Mouse (Mus musculus) stomach, embryonic 16.5 days (tissue): ENCODE data around the gene Ifne. TPM values are rescaled to one million over a fixed set of nuclear protein-coding genes. Genes with fewer than 3 reads are reported as not detected.
A peak's percentile ranks its signal among the peaks of the same experiment; 100 is the strongest.

ENCODE experiments used
- ATAC-seq: fragments of 200-750 bp; cut with Nextera tagmentation; 2 replicates; pipeline ENCODE4 v1.8.0; 2017; ENCODE audit warnings: moderate number of reproducible peaks, moderate TSS enrichment; ENCODE audit not compliant: insufficient read depth, low FRiP score
- H3K27ac ChIP-seq: fragments of 300-500 bp; sonication (generic); 2 replicates; pipeline ENCODE4 v1.5.1; 2014; ENCODE audit warnings: low read length
- H3K27me3 ChIP-seq: fragments of 300-500 bp; sonication (generic); 2 replicates; pipeline ENCODE4 v1.6.1; 2014; ENCODE audit warnings: low read length, control low read depth, mixed read lengths; ENCODE audit not compliant: control insufficient read depth, insufficient read depth
- H3K36me3 ChIP-seq: fragments of 300-500 bp; sonication (generic); 2 replicates; pipeline ENCODE4 v1.6.1; 2014; ENCODE audit warnings: low read length; ENCODE audit not compliant: control insufficient read depth, insufficient read depth
- H3K4me1 ChIP-seq: fragments of 300-500 bp; sonication (generic); 2 replicates; pipeline ENCODE4 v1.6.1; 2014; ENCODE audit warnings: low read length, control low read depth, mixed read lengths; ENCODE audit not compliant: control insufficient read depth, insufficient read depth
- H3K4me2 ChIP-seq: fragments of 300-500 bp; sonication (generic); 2 replicates; pipeline ENCODE4 v1.6.1; 2014; ENCODE audit warnings: low read depth, low read length, mixed read lengths
- H3K4me3 ChIP-seq: fragments of 300-500 bp; sonication (generic); replicated peaks from 2 replicates; pipeline ENCODE4 v1.5.1; 2014; ENCODE audit warnings: mild to moderate bottlenecking, low read length
- H3K9ac ChIP-seq: fragments of 300-500 bp; sonication (generic); 2 replicates; pipeline ENCODE4 v1.6.1; 2014; ENCODE audit warnings: low read length
- H3K9me3 ChIP-seq: fragments of 300-500 bp; sonication (generic); replicated peaks from 2 replicates; pipeline ENCODE4 v1.6.1; 2016; ENCODE audit warnings: low read length, control low read depth; ENCODE audit not compliant: control insufficient read depth
- WGBS: fragments of 180-500 bp; shearing (Covaris S2); extraction: QIAGEN DNeasy Blood & Tissue Kit; methylation state at CpG from one replicate; pipeline ENCODE4 v1.1.7; 2014; 5-methylcytosine and 5-hydroxymethylcytosine counted together
- polyA plus RNA-seq: library from polyadenylated mRNA; unstranded; fragments of >200 nt; fragmentation: Nextera tagmentation; extraction: Ambion mirVana; gene quantifications from 2 replicates; pipeline ENCODE4 v1.2.1, GENCODE M21; 2015

The Ifne gene
- polyA plus RNA-seq, 1 experiment from 2014 or later: not detected

DNA sequence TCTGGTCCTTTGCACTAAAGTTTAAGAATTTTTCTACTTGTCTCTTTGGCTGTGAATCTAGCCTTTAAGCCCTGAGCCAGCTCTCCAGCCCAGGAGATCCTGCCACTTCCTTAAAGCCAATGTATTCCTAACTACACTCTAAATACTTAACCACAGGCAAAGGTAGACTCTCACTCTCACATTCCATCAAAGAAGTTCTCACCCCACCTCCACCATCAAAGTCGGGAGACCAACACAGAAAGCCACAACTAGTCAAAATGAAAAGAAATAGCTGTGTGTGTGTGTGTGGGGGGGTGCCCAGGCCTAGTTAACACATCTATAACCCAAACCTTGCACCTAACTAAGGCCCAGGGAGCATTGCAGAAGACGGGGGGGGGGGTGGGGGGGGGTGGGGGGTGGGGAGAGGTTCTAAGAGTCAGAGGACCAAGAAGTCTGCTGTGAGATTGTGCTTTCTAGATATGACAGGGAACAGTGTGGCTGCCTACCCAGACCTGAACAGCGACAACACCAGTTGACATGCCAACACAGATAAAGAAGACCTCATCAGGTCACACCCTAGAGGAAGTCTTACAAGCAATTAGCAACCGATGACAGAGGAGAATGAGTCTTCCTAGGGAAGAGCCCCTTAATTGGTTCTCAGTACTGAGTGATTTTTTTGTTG is 4.4 kb downstream of the Ifne start:
- no peak overlapping the region for H3K9ac ChIP-seq
- no peaks in the 10 kb centered on the region for H3K9me3 ChIP-seq
- ATAC-seq: 0 out of 2 replicates have a peak, but pooled peaks have one; percentile 45

DNA sequence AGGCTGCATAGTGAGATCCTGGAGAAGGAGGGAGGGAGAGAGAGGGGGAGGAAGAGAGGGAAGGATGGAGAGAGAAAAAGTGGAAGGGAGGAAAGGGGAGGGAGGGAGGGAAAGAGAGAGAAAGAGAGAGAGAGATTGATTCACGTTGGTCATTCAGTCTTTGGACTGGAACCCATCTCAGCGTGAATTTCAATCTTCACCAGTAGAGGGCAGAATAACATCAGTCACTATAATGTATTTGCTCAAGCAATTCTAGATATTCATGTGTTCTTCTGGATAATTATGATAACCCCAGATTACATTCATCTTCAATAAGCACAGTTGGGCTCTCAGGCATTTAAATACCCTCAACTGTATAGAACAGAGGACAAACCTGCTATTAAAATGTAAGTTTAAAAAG is 7.3 kb downstream of the Ifne start:
- Histone ChIP-seq H3K36me3 (no peaks in the 10 kb centered on the region), H3K4me2 (no peak overlapping the region), H3K4me3 (no peak overlapping the region), H3K9me3 (no peaks in the 10 kb centered on the region), H3K27me3 (no peaks in the 10 kb centered on the region), H3K4me1 (peaks cover 3% of the 10 kb centered on the region; the same call in 1 of the 2 replicates), H3K9ac (no peak overlapping the region), H3K27ac (no peak overlapping the region)
- no peak for ATAC-seq
- 0% methylated on average over 2 of the region's 2 CpGs for WGBS

More for the DNA sequence above, 4.4 kb downstream of the Ifne start:
- Histone ChIP-seq H3K27ac (no peak overlapping the region), H3K4me1 (no peaks in the 10 kb centered on the region), H3K4me3 (no peak overlapping the region), H3K27me3 (no peaks in the 10 kb centered on the region), H3K4me2 (no peak overlapping the region), H3K36me3 (no peaks in the 10 kb centered on the region)
- 69% methylated on average over 4 of the region's 4 CpGs for WGBS

DNA sequence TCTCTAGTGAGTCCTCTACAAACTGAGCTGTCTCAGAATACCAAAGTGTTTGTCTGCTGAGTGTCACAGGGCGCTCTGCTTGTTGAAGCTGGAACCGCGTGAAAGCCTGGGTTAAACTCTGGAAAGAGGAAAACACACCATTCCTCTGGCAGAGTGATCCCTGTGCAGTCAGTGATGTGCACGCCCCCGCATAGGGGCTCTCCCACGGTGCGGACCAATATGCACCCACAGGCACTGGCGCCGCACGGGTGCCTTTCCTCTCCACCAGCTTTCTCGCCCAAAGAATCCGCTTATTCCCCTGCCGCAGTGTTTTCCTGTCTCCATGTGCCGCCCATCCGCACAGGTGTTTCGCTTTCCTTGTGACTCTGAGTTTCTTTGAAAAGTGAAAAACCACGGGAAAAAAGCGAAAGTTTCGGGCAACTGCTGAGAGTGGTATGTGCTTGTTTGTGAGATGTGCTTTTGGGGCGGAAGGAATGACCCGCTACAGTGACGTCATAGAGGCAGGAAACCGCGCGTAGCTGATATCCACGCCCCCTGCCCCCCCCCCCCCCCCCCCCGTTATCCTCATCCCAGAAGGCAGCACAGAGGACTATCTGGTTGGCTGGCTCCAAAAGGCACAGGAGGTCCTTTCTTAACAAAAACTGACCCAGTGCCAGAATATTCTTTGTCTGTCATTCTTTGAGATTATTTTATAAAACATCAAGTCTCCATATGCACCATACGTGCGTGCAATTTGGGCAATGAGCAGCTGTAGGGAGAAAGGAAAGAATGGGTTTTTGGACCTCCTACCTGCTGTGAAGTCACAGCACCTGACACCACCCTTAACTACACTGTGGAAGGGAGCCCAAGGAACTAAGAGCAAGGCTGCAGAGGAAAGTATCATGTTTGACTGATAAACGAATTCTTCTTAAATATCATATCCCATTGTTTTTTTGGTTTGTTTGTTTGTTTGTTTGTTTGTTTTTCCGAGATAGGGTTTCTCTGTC is 11.8 kb downstream of the Ifne start:
- Histone ChIP-seq H3K4me3 (peak overlapping the region; percentile 54), H3K27me3 (0 out of 2 replicates have a peak, but pooled peaks cover 3% of the 10 kb centered on the region), H3K27ac (no peak overlapping the region), H3K9me3 (no peaks in the 10 kb centered on the region), H3K4me2 (peak overlapping the region; percentile 73), H3K36me3 (no peaks in the 10 kb centered on the region), H3K9ac (peak overlapping the region; percentile 60), H3K4me1 (peaks cover 3% of the 10 kb centered on the region; the same call in 1 of the 2 replicates)
- ATAC-seq: peak; percentile 54; the same call in 1 of the 2 replicates
- 6% methylated on average over 30 of the region's 31 CpGs for WGBS

DNA sequence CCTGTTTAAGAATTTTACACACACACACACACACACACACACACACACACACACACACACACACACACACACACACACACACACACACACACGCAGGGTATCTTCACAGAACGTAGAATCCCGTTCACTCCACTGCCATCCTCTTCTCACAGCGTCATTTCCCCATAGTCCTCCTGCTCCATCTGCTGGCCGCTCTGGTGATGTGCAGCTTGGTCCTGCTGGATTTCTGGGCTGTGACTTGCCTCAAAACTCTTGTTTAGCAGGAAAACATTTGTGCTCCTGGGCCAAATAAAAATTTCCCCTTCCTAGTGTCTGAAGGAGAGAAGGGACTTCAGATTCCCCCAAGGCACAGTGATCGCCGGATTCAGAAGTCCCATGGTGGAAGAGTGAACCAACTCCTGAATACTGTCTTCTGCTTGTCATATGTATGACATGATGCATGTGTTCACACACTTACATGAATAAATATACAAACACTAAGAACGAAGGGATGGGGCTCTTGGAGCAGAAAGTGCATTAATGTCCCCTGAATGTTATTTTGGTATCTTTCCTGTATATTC is 12.6 kb downstream of the Ifne start:
- Histone ChIP-seq H3K36me3 (no peaks in the 10 kb centered on the region), H3K9me3 (no peaks in the 10 kb centered on the region), H3K27me3 (0 out of 2 replicates have a peak, but pooled peaks cover 3% of the 10 kb centered on the region), H3K4me2 (peak overlapping the region; percentile 73), H3K9ac (peak overlapping the region; percentile 60; the same call in 1 of the 2 replicates), H3K4me1 (peaks cover 3% of the 10 kb centered on the region; the same call in 1 of the 2 replicates), H3K4me3 (peak overlapping the region; percentile 54), H3K27ac (no peak overlapping the region)
- no peak; the same call in 1 of the 2 replicates for ATAC-seq
- WGBS: 3% methylated on average over 8 of the region's 8 CpGs

DNA sequence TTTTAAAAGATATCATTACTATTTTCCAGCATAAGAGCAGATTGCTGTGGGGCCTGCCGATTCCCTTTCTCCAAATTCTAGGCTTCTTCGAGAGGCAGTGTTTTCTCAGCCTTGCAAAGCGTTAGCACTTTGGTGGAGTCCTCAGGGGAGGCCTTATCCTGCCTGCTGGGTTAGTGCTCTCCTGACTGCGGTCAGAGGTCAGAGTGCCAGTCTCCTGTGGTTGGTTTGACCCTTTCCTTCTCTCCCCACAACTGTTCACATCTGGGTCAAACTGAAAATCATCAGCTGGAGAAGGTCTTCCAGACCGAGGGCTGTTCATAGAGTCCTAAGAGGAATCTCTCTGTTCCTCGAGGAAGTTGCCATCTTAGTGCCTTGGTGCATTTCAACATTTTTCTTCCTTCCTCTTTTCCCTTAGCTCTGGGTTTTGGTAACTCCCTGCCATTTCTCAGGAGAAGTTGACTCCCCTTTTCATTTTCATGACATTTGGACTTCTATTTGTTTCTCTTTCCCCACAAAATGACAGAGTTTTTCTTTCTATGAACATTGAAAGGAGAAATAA is 14.9 kb downstream of the Ifne start:
- H3K27me3 ChIP-seq: 0 out of 2 replicates have a peak, but pooled peaks cover 3% of the 10 kb centered on the region
- ATAC-seq: no peak
- H3K9ac ChIP-seq: no peak overlapping the region
- H3K4me2 ChIP-seq: no peak overlapping the region
- WGBS: 53% methylated on average over 6 of the region's 6 CpGs
- no peaks in the 10 kb centered on the region for H3K36me3 ChIP-seq
- H3K4me3 ChIP-seq: no peak overlapping the region
- no peaks in the 10 kb centered on the region for H3K9me3 ChIP-seq
- H3K4me1 ChIP-seq: peaks cover 3% of the 10 kb centered on the region; the same call in 1 of the 2 replicates
- no peak overlapping the region for H3K27ac ChIP-seq

DNA sequence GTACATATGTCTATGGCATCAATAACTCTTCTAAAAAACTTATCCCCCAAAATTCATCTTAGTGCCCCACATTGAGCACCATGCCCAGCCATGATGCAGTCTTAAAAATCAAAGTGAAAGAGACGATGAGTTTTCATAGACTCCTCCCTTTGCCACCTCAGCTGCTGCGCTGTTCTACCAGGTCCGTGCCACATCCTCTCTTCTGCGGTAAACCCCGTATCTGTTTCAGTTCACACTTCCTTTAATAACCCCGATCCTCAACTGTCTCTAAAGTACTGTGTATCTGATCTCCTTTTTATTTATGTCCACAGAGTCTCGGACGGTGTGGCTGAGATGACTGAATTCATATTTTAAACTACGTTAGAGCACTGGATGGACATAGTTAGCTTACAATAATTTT is 15.4 kb downstream of the Ifne start:
- no peak overlapping the region for H3K4me3 ChIP-seq
- H3K4me2 ChIP-seq: no peak overlapping the region
- ATAC-seq: no peak
- H3K4me1 ChIP-seq: peaks cover 3% of the 10 kb centered on the region; the same call in 1 of the 2 replicates
- 0 out of 2 replicates have a peak, but pooled peaks cover 3% of the 10 kb centered on the region for H3K27me3 ChIP-seq
- H3K36me3 ChIP-seq: no peaks in the 10 kb centered on the region
- no peak overlapping the region for H3K9ac ChIP-seq
- no peak overlapping the region for H3K27ac ChIP-seq
- H3K9me3 ChIP-seq: no peaks in the 10 kb centered on the region
- 64% methylated on average over 9 of the region's 9 CpGs for WGBS

DNA sequence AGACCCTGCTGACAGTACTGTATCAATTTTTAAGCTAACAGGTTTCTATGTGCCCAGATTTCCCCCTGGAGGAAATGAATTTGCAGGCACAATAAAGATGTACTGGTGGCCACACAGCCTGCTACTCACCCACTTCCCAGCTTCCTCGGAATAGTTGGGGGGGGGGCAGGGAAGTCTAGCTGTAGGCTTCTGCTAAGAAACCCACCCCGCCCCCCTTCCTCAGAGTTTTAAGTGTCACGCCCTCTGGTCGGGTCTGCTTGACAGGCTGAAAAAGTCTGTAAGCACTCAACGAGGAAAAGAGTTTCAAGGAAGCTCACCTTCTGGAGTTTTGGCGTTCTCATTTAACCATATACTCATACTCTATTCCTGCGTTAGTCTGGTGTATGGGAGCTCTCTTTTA is 16.7 kb downstream of the Ifne start:
- no peak overlapping the region for H3K27ac ChIP-seq
- no peaks in the 10 kb centered on the region for H3K9me3 ChIP-seq
- no peak for ATAC-seq
- 12% methylated on average over 7 of the region's 7 CpGs for WGBS
- H3K36me3 ChIP-seq: no peaks in the 10 kb centered on the region
- H3K4me1 ChIP-seq: peaks cover under 1% of the 10 kb centered on the region; the same call in 1 of the 2 replicates
- no peak overlapping the region for H3K9ac ChIP-seq
- H3K4me2 ChIP-seq: no peak overlapping the region
- H3K4me3 ChIP-seq: no peak overlapping the region
- 0 out of 2 replicates have a peak, but pooled peaks cover 3% of the 10 kb centered on the region for H3K27me3 ChIP-seq

DNA sequence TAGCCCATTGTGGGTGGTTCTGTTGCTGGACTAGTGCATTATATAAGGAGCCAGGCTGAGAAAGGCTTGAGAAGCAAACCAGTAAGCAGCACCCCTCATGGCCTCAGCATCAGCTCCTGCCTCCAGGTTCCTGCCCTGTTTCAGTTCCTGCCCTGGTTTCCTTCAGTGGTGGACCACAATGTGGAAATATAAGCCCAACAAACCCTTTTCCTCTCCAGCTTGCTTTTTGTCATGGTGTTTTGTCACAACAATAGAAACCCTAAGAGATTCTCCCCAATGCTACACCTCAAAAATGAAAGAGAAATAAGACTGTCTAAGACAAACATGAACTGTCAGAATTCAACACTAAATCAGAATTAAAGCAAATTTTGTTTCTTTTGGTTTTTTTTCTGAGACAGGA is 20.8 kb downstream of the Ifne start:
- Histone ChIP-seq H3K4me2 (no peak overlapping the region), H3K9ac (no peak overlapping the region)
- no peak for ATAC-seq

More for the DNA sequence above, 20.8 kb downstream of the Ifne start:
- H3K27ac ChIP-seq: no peak overlapping the region
- H3K4me1 ChIP-seq: no peaks in the 10 kb centered on the region; the same call in 1 of the 2 replicates
- no peak overlapping the region for H3K4me3 ChIP-seq
- H3K36me3 ChIP-seq: no peaks in the 10 kb centered on the region
- H3K27me3 ChIP-seq: no peaks in the 10 kb centered on the region
- H3K9me3 ChIP-seq: no peaks in the 10 kb centered on the region
